Mouse (Mus musculus) MEL (cell line): ENCODE results near the gene Trnau1ap.

ENCODE experiments used
- CHD2 ChIP-seq: IDR thresholded peaks from 2 replicates; pipeline ENCODE4 v1.6.1; 2011; ENCODE audit warnings: low read length, improper control_type of control experiment
- CTCF ChIP-seq, 3 experiments: IDR thresholded peaks in 2 of 3; conservative IDR thresholded peaks in 1 of 3; 2 replicates each; pipeline ENCODE4 v1.5.1; 2011 to 2012; ENCODE audit warnings: low read length in 3 of 3, low read depth in 2 of 3, mild to moderate bottlenecking in 2 of 3, improper control_type of control experiment in 1 of 3, inconsistent platforms in 1 of 3, mixed read lengths in 1 of 3, moderate library complexity in 1 of 3; ENCODE audit not compliant: control insufficient read depth in 1 of 3, insufficient read depth in 1 of 3, poor library complexity in 1 of 3, severe bottlenecking in 1 of 3
- GATA1 ChIP-seq: IDR thresholded peaks from 2 replicates; pipeline ENCODE4 v1.6.1; 2011; ENCODE audit warnings: low read depth, low read length, improper control_type of control experiment
- KAT2A ChIP-seq: conservative IDR thresholded peaks from 2 replicates; pipeline ENCODE4 v1.6.1; 2012; ENCODE audit warnings: low read depth, low read length, improper control_type of control experiment, inconsistent platforms
- POLR2A ChIP-seq, 2 experiments: IDR thresholded peaks; 2 replicates each; pipeline ENCODE4 v1.6.1; 2011 to 2012; ENCODE audit warnings: low read length in 2 of 2, mild to moderate bottlenecking in 2 of 2, control low read depth in 1 of 2, improper control_type of control experiment in 1 of 2, low read depth in 1 of 2, moderate library complexity in 1 of 2; ENCODE audit not compliant: control insufficient read depth in 1 of 2, insufficient read depth in 1 of 2, poor library complexity in 1 of 2
- RCOR1 ChIP-seq: IDR thresholded peaks from 2 replicates; pipeline ENCODE4 v1.6.1; 2012; ENCODE audit warnings: low read depth, mild to moderate bottlenecking, inconsistent platforms, low read length, improper control_type of control experiment
- TAL1 ChIP-seq: IDR thresholded peaks from 2 replicates; pipeline ENCODE4 v1.6.1; 2012; ENCODE audit warnings: mild to moderate bottlenecking, inconsistent platforms, low read length, moderate library complexity, mixed read lengths

DNA sequence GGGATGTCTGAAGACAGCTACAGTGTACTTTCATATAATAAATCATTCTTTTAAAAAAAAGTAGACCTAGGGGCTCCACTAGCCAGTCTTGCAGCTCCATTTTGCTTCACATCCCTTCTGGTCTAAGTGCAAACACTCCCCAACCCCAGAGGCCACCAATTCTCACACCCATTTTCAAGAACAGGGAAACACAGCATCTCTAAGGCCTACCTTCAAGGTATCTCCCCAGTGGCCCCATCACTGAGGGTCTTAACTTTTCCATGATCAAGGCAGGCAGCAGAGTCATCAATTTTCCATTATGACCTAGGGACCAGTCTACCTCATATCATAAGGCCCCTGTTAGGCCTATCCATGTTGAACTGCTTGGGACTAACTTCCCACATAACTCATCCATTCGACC is 22.1 kb upstream of the Trnau1ap start:
- TF ChIP-seq KAT2A (no peak), GATA1 (no peak), TAL1 (no peak), RCOR1 (no peak), POLR2A (IDR thresholded peaks at IDR 0.05; ENCODE audit: control insufficient read depth in 1 of 2, insufficient read depth in 1 of 2, low read depth in 1 of 2, low read length in 2 of 2, poor library complexity in 1 of 2) (peak in 1 of 2 experiments; percentile 68; a peak in 1 of 4 replicates), CHD2 (no peak), CTCF (IDR thresholded peaks at IDR 0.05 in 2 of 3, conservative IDR thresholded peaks at IDR 0.05 in 1 of 3; ENCODE audit: control insufficient read depth in 1 of 3, insufficient read depth in 1 of 3, low read depth in 2 of 3, low read length in 3 of 3, poor library complexity in 1 of 3, severe bottlenecking in 1 of 3) (no peak)
